Mouse (Mus musculus) liver, adult 2 months (tissue): ENCODE results near the gene Lrrtm3. TPM values are rescaled to one million over a fixed set of nuclear protein-coding genes. Genes with fewer than 3 reads are reported as not detected.

ENCODE experiments used
- DNase-seq: peaks from one replicate; pipeline ENCODE4 v3.0.0-alpha.2; 2011; ENCODE audit warnings: low read depth, low spot score; ENCODE audit errors: extremely low read depth
- H3K27ac ChIP-seq: fragments of 200-500 bp; replicated peaks from 2 replicates; pipeline ENCODE4 v1.5.1; 2012; ENCODE audit warnings: low read depth, mild to moderate bottlenecking, control low read depth, inconsistent platforms, low read length; ENCODE audit not compliant: insufficient read depth
- H3K27me3 ChIP-seq: fragments of 200-500 bp; 2 replicates; pipeline ENCODE4 v1.6.1; 2012; ENCODE audit warnings: mild to moderate bottlenecking, moderate library complexity, low read length, inconsistent platforms; ENCODE audit not compliant: control insufficient read depth, insufficient read depth
- H3K36me3 ChIP-seq: fragments of 200-500 bp; 2 replicates; pipeline ENCODE4 v1.6.1; 2012; ENCODE audit warnings: low read length, inconsistent platforms; ENCODE audit not compliant: control insufficient read depth, insufficient read depth
- H3K4me1 ChIP-seq: fragments of 200-500 bp; 2 replicates; pipeline ENCODE4 v1.6.1; 2011; ENCODE audit warnings: low read length; ENCODE audit not compliant: control insufficient read depth, insufficient read depth
- H3K4me3 ChIP-seq: fragments of 200-500 bp; 2 replicates; pipeline ENCODE4 v1.5.1; 2011; ENCODE audit warnings: low read depth, mild to moderate bottlenecking, control low read depth, low read length, moderate library complexity; ENCODE audit not compliant: insufficient read depth
- H3K79me2 ChIP-seq: fragments of 200-500 bp; 2 replicates; pipeline ENCODE4 v1.6.1; 2012; ENCODE audit warnings: inconsistent platforms, mild to moderate bottlenecking, low read length, moderate library complexity; ENCODE audit not compliant: control insufficient read depth, insufficient read depth
- H3K9ac ChIP-seq: fragments of 200-500 bp; 2 replicates; pipeline ENCODE4 v1.6.1; 2012; ENCODE audit warnings: low read depth, mild to moderate bottlenecking, control low read depth, inconsistent platforms, low read length
- CTCF ChIP-seq: fragments of 200-500 bp; IDR thresholded peaks from 2 replicates; pipeline ENCODE4 v1.5.1; 2011; ENCODE audit warnings: low read depth, low read length, control low read depth
- POLR2A ChIP-seq: fragments of 200-500 bp; IDR thresholded peaks from 2 replicates; pipeline ENCODE4 v1.6.1; 2011; ENCODE audit warnings: low read length, control low read depth; ENCODE audit not compliant: insufficient read depth; ENCODE audit errors: extremely low read depth
- WGBS: fragments of 180-500 bp; shearing (Covaris S2); methylation state at CpG from one replicate; pipeline ENCODE4 v1.1.7; 2018; 5-methylcytosine and 5-hydroxymethylcytosine counted together
- polyA plus RNA-seq: library from polyadenylated mRNA; depleted of rRNA; stranded (reverse); fragments of >200 nt; gene quantifications from 2 replicates; pipeline ENCODE4 v1.2.3, GENCODE M21; 2012
- total RNA-seq: library from RNA; depleted of rRNA; stranded (reverse); fragments of >200 nt; gene quantifications from 2 replicates; pipeline ENCODE4 v1.2.3, GENCODE M21; 2014

Gene Lrrtm3
- total and polyA plus RNA-seq, 2 experiments = not detected

GRCm38 (mm10) chr10:64096532-64096931, 6.5 kb upstream of the Lrrtm3 start:
- Histone ChIP-seq H3K9ac (no peak overlapping the region), H3K79me2 (no peaks in the 10 kb centered on the region), H3K36me3 (no peaks in the 10 kb centered on the region), H3K4me3 (no peak overlapping the region), H3K4me1 (no peaks in the 10 kb centered on the region), H3K27me3 (no peaks in the 10 kb centered on the region), H3K27ac (no peak overlapping the region)
- 0 out of 2 replicates have a peak, but pooled peaks have one; percentile 15 for TF ChIP-seq CTCF
- no peak for TF ChIP-seq POLR2A
- 97% methylated on average over 1 of the region's 1 CpGs for WGBS
- DNase-seq = no peak

- H3K27ac ChIP-seq = no peak overlapping the region
- no peak for DNase-seq
- 43% methylated on average over 19 of the region's 19 CpGs for WGBS
- H3K27me3 ChIP-seq = peaks cover 4% of the 10 kb centered on the region; the same call in 1 of the 2 replicates
- no peak overlapping the region for H3K4me3 ChIP-seq
- no peak for TF ChIP-seq CTCF
- no peak for TF ChIP-seq POLR2A
- H3K36me3 ChIP-seq = no peaks in the 10 kb centered on the region
- H3K79me2 ChIP-seq = no peaks in the 10 kb centered on the region
- 0 out of 2 replicates have a peak, but pooled peaks cover 2% of the 10 kb centered on the region for H3K4me1 ChIP-seq
- no peak overlapping the region for H3K9ac ChIP-seq
These were observed 1.2 kb downstream of the Lrrtm3 start for GRCm38 (mm10) chr10:64088774-64089460.

- 7% methylated on average over 26 of the region's 26 CpGs for WGBS
- H3K27ac ChIP-seq = no peak overlapping the region
- no peaks in the 10 kb centered on the region for H3K36me3 ChIP-seq
- H3K79me2 ChIP-seq = no peaks in the 10 kb centered on the region
- TF ChIP-seq CTCF (no peak), POLR2A (no peak)
- no peak overlapping the region for H3K9ac ChIP-seq
- peak; percentile 75 for DNase-seq
- no peak overlapping the region for H3K4me3 ChIP-seq
- 0 out of 2 replicates have a peak, but pooled peaks cover 2% of the 10 kb centered on the region for H3K4me1 ChIP-seq
- peaks cover 4% of the 10 kb centered on the region; the same call in 1 of the 2 replicates for H3K27me3 ChIP-seq
These were observed 1.9 kb downstream of the Lrrtm3 start for GRCm38 (mm10) chr10:64087936-64088773.

- H3K27me3 ChIP-seq = peaks cover 4% of the 10 kb centered on the region; the same call in 1 of the 2 replicates
- WGBS = 2% methylated on average over 12 of the region's 12 CpGs
- H3K79me2 ChIP-seq = no peaks in the 10 kb centered on the region
- H3K9ac ChIP-seq = no peak overlapping the region
- 0 out of 2 replicates have a peak, but pooled peaks cover 2% of the 10 kb centered on the region for H3K4me1 ChIP-seq
- H3K36me3 ChIP-seq = no peaks in the 10 kb centered on the region
- no peak overlapping the region for H3K27ac ChIP-seq
- no peak overlapping the region for H3K4me3 ChIP-seq
- no peak for DNase-seq
- TF ChIP-seq POLR2A = no peak
- TF ChIP-seq CTCF = no peak
These were observed 2.6 kb downstream of the Lrrtm3 start for GRCm38 (mm10) chr10:64087521-64087920.

- H3K4me3 ChIP-seq = no peak overlapping the region
- WGBS = 8% methylated on average over 12 of the region's 12 CpGs
These were observed 3.3 kb downstream of the Lrrtm3 start for GRCm38 (mm10) chr10:64086567-64087391.

More at GRCm38 (mm10) chr10:64086567-64087391, 3.3 kb downstream of the Lrrtm3 start:
- 0 out of 2 replicates have a peak, but pooled peaks cover 2% of the 10 kb centered on the region for H3K4me1 ChIP-seq
- no peak for DNase-seq
- H3K36me3 ChIP-seq = no peaks in the 10 kb centered on the region
- H3K79me2 ChIP-seq = no peaks in the 10 kb centered on the region
- no peak overlapping the region for H3K27ac ChIP-seq
- TF ChIP-seq CTCF (no peak), POLR2A (no peak)
- H3K9ac ChIP-seq = no peak overlapping the region
- peaks cover 4% of the 10 kb centered on the region; the same call in 1 of the 2 replicates for H3K27me3 ChIP-seq
